In genomic region chr7:6638076-6638475, GRCm38 (mm10) we compare ENCODE assay signal across 36 mouse cellular contexts. TPM values are rescaled to one million over a fixed set of nuclear protein-coding genes. Genes with fewer than 3 reads are reported as not detected.
"Had no signal": no experiment of that assay in that cellular context is flagged by ENCODE, and none has a peak within 500 bp of the region (broad histone marks: within the 10 kb centered on the region; RNA-seq: fewer than 3 reads in every experiment).

No protein-coding gene starts in this region.

- H3K4me1 ChIP-seq: limb, embryonic 12.5 days; limb, embryonic 13.5 days; limb, embryonic 15.5 days; liver, embryonic 12.5 days; liver, embryonic 13.5 days; liver, embryonic 15.5 days; lung, embryonic 15.5 days; megakaryocyte, embryonic 14.5 days; midbrain, embryonic 10.5 days; midbrain, embryonic 12.5 days; midbrain, embryonic 13.5 days; midbrain, embryonic 15.5 days; neural tube, embryonic 12.5 days; neural tube, embryonic 13.5 days had no signal

- H3K9ac ChIP-seq: limb, embryonic 12.5 days; limb, embryonic 13.5 days; limb, embryonic 15.5 days; liver, embryonic 12.5 days; liver, embryonic 13.5 days; liver, embryonic 14.5 days; liver, embryonic 15.5 days; liver, postnatal 0 days; lung, embryonic 14.5 days; lung, embryonic 15.5 days; midbrain, embryonic 12.5 days; midbrain, embryonic 13.5 days; midbrain, embryonic 15.5 days; neural tube, embryonic 12.5 days; neural tube, embryonic 13.5 days had no signal

- H3K9me3 ChIP-seq: liver, embryonic 15.5 days; lung, embryonic 15.5 days; midbrain, embryonic 15.5 days had no signal

- H3K27me3 ChIP-seq: limb, embryonic 12.5 days; limb, embryonic 13.5 days; limb, embryonic 15.5 days; liver, embryonic 12.5 days; liver, embryonic 13.5 days; liver, embryonic 15.5 days; lung, embryonic 15.5 days; megakaryocyte, embryonic 14.5 days; midbrain, embryonic 12.5 days; midbrain, embryonic 13.5 days; midbrain, embryonic 15.5 days; neural tube, embryonic 12.5 days; neural tube, embryonic 13.5 days had no signal

- DNase-seq: left cerebral cortex, postnatal 4 days; liver; liver, embryonic 13.5 days; liver, postnatal 0 days; lung, adult 18-20 months; lung, adult 2 months; lung, embryonic 14.5 days; lung, postnatal 10 days; lung, postnatal 14 days; lung, postnatal 36 days; lung, postnatal 4 days; midbrain, embryonic 14.5 days had no signal

- H3K4me3 ChIP-seq: limb, embryonic 12.5 days; limb, embryonic 13.5 days; limb, embryonic 15.5 days; liver, embryonic 12.5 days; liver, embryonic 13.5 days; liver, embryonic 15.5 days; lung, embryonic 15.5 days; megakaryocyte, embryonic 14.5 days; midbrain, embryonic 10.5 days; midbrain, embryonic 12.5 days; midbrain, embryonic 13.5 days; midbrain, embryonic 15.5 days; myocyte; neural tube, embryonic 12.5 days; neural tube, embryonic 13.5 days had no signal

- H3K36me3 ChIP-seq: limb, embryonic 12.5 days; limb, embryonic 13.5 days; limb, embryonic 15.5 days; liver, embryonic 12.5 days; liver, embryonic 13.5 days; liver, embryonic 15.5 days; lung, embryonic 15.5 days; midbrain, embryonic 10.5 days; midbrain, embryonic 12.5 days; midbrain, embryonic 13.5 days; midbrain, embryonic 15.5 days; neural tube, embryonic 12.5 days; neural tube, embryonic 13.5 days had no signal

- H3K4me2 ChIP-seq: limb, embryonic 12.5 days; limb, embryonic 13.5 days; limb, embryonic 15.5 days; liver, embryonic 11.5 days; liver, embryonic 12.5 days; liver, embryonic 13.5 days; liver, embryonic 15.5 days; lung, embryonic 14.5 days; lung, embryonic 15.5 days; midbrain, embryonic 11.5 days; midbrain, embryonic 12.5 days; midbrain, embryonic 13.5 days; midbrain, embryonic 15.5 days; neural tube, embryonic 12.5 days; neural tube, embryonic 13.5 days had no signal

- H3K27ac ChIP-seq: limb, embryonic 12.5 days; limb, embryonic 13.5 days; limb, embryonic 15.5 days; liver, embryonic 12.5 days; liver, embryonic 13.5 days; liver, embryonic 14.5 days; liver, embryonic 15.5 days; lung, embryonic 15.5 days; macrophage; midbrain, embryonic 10.5 days; midbrain, embryonic 12.5 days; midbrain, embryonic 13.5 days; midbrain, embryonic 15.5 days; neural tube, embryonic 12.5 days; neural tube, embryonic 13.5 days had no signal

- ATAC-seq: liver, embryonic 12.5 days; liver, postnatal 0 days; lung, postnatal 0 days; midbrain, embryonic 13.5 days; midbrain, embryonic 15.5 days; midbrain, embryonic 16.5 days had no signal

RNA-seq across cellular contexts. Expression of gene Zim1, which starts 58.2 kb away (rescaled TPM):
- total RNA-seq: megakaryocyte progenitor cell, adult 5-6 weeks; megakaryocyte, adult 5-6 weeks; megakaryocyte-erythroid progenitor cell, adult 5-6 weeks; monocyte, adult 5-6 weeks had no signal
- polyA plus RNA-seq: macrophage had no signal
